Mouse (Mus musculus) frontal cortex, postnatal 10 days (tissue): ENCODE data around the gene Hipk3.

ENCODE experiments used
- DNase-seq, 2 experiments: peaks; one replicate each; pipeline ENCODE4 v3.0.0; 2022; ENCODE audit warnings: low spot score in 2 of 2, mixed read lengths in 1 of 2

Hipk3 gene

DNA sequence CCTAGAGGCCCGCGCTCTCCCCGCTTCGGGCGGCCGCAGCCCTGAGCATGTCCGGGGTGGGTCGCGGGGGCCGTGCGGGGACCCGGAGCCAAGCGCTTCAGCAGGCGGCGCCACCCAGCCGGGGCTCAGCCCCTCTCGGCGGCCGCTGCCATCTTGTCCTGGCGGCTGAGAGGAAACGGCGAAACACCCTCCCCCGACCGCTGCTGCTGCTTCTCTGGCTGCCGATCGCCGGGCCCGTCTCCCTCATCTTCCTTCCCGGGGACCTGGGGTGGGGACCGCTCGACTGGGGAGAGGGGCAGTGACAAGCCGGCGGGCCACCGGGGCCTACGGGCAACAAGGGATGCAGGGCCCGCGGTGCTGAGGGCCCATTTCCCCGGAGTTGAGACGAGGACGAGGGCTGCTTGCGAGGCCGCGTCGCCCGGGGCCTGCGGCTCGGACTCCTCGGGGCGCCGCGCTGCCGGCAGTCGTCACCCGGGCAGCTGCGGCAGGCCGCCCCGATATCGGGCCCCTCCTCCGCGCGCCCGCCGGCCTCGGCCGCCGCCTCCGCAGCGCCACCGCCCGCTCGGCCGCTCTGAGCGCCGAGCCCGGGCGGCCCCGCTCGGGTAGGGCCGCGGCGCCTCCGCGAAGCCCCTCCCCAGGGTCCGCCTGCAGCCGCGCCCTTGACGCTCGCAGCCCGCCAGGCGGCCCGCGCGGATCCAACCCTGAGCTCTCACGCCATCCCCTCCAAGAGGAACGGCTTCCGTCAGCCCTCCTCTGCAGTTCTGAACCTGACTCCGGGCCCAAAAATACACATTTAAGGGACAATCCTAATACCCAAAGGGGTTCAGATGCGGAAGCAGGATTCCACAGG, at the start of gene Hipk3:
Hipk3 (minus strand) TSS at position 496 of the 850 bp plus-strand sequence.
- DNase-seq = peak; percentile 68 to 78

GRCm38 (mm10) chr2:104540286-104540685, 46.0 kb upstream of the Hipk3 start:
- DNase-seq = no peak

DNA sequence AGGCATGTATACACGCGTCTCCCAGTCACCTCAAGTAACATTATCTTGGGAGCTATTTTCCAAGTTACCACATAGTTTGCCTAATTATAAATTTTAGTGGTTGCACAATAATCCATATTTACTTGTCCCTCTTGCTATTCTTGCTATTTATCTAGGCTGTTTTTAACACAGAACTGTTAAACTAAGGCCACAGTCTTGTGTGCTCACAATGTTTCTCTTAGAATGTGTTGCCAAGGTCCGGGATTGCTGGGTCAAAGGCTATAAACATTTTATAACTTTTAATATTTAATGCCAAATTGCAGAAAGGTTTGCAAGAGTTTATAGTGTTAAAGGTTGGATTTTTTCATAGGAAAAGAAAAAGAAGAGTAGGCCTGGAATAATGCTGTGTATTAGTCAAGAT, 40.5 kb upstream of the Hipk3 start:
- DNase-seq = no peak

DNA sequence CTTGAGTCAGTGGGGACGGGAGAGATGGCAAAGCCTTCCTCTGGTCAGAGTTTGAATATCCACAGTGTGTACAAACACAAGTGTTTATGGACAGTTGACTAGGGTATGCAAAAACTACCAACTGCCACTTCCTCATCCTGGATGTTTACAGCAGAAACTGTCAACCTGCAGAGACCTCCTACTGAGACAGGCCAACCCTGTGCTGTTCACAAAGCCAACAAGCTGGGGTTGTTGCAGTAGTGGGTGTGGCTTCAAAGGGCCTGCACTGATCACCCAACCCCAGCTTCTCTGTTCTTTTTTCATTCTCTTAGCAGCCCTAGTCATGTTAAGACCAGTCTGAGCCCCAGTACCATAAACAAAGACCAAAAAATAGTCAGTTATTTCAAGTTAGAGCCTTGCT, 38.3 kb upstream of the Hipk3 start:
- no peak for DNase-seq

DNA sequence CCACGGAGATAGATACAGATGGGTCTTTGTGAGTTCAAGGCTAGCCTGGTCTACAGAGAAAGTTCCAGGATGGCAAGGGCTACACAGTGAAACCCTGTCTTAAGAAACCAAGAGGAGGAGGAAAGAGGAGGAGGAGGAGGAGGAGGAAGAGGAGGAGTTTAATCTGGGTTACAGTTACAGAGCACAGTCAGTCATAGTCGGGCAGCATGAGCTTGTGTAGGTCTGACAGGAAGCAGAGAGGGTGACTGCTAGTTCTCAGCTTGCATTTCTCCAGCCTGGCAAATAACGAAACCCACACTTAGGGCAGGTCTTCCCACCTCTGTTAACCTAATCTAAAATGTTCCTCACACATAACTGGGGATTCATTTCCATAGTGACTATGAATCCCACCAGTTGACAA, 32.3 kb upstream of the Hipk3 start:
- no peak for DNase-seq

GRCm38 (mm10) chr2:104525506-104525905, 31.3 kb upstream of the Hipk3 start:
- DNase-seq = no peak

- DNase-seq = no peak
Measured at GRCm38 (mm10) chr2:104511622-104512021, 17.4 kb upstream of the Hipk3 start.

- no peak for DNase-seq
Measured at GRCm38 (mm10) chr2:104502388-104502787, 8.1 kb upstream of the Hipk3 start.

DNA sequence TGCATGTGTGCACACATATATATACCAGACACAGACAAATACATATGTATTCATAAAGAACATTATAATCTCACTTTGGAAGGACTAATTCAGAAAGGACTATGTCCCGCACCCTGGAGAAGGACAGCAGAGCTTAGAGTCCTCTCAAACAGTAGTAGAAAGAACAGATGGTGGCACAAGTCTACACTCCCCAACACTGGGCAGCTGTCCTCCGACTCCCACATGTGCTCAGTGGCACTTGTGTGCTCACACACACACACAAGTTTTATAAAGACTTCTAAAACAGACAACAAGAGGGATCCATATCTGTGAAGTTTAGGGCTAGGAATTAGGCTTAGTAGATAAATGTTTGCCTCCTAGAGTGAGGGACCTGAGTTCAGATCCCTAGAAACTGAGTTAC, 6.8 kb upstream of the Hipk3 start:
- no peak for DNase-seq

DNA sequence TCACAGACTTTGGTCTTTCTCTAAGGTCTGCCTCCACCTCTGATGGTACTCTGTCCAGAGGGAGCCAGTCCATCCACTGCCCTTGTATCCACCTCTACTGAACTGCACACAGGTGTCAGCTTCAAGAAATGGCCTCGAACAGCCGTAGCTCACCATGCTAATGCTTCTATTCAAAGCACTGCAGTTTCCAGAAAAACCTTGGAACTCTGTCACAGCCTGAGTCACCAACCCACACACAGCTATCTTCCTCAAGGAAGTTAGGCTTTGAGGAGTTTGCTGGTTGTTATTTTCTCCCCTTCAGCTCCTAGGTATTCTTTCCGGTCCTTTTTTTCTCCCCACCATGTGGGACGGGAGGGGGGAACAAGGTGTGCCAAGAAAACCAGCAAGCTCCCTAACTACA, 3.5 kb upstream of the Hipk3 start:
- peak in 1 of 2 experiments; percentile 18 for DNase-seq

DNA sequence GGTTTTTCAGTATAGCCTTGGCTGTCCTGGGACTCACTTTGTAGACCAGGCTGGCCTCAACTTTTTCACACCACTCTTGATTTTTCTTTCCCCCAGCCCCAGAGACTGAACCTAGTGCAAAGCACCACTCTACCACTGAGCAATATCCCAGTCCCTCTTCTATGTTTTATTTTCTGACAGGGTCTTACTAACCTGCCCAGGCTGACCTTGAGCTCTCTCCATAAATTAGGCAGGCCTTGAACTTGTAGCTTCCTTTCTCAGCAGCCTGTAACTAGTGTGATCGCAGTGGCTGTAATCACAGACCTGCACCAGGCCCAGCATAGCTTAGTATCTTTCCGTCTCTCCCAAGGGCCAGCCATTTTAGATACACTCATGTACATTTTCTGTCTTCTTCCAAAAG, 3.0 kb upstream of the Hipk3 start:
- DNase-seq = no peak

DNA sequence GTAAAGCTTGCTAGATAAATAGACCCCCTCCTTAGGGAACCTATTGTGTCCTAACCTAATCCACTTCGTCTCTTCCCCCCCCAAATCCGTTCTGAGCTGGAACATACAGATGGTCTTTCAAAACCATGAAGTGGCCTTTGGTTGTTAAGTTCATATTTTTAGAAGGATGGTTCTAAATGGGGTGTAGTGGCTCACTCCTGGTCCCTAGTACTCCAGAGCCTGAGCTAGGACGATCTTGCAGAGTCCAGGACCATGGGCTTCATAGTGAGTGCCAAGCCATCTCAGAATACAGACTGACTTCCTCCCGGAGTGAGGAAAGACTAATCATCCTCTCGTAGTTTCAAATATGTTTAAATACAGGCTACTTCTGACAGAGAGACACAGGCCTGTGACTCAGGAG, 2.0 kb upstream of the Hipk3 start:
- no peak for DNase-seq

DNA sequence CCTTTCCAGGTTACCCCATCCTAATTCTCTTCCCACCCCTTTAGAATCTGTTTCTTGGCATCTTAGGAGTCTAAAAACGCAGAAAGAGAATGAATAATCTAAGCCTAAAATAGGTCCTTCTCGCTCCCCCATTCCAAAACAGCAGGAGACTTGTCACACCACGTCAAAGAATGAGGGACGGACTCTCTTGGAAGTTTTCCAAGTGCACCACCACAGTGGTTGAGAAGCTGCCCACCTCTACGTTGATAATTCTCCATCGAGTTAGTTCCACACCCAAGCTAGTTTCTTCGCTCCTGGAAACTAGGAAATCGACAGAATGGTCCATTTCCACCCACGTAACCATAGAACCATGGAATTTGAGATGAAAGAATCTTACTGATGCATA, 547 bp upstream of the Hipk3 start:
- DNase-seq = peak; percentile 29 to 53

DNA sequence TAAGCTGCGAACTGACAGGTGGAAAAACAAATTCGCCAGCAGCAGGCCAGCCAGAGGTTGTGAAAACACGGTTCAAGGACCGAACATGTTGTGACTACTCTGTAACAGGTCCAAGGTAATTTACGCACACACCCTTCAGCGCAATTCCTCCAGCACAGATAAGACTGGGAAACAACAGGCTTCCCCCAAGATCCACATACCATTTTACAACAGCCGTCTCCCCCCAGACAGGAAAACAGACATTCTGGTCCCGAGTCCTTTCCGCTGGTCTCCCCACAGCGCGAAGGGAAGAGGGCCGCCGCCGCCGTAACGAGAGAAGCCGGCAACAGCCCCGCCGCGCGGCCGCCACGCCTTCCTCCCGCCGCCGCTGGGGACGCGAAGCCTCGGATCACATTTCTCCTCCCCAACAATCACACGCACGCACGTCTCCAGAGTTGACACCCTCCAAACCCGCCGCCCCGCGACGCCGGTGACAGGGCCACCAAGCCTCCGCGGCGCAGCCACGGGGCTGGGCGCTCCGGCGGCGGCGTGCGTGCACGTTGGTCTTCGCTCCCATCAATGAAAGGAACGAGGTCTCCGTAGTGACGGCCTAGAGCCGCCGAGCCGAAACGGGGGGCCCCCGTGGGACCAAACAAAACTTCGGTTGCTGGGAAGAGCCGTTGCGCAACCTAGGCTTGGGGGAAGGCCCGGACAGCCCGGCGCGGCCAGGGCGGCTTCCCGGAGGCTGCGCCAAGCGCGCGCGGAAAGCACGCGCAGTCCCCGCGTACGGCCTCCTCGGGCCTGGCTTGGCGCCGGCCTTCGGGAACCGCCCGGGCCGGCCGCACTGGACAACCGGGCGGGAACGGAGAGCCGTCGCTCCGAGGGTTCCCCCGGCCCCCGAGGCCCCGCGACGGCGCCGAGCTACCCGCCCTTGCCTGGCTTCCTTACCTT, 960 bp downstream of the Hipk3 start:
- peak; percentile 70 to 80 for DNase-seq

DNA sequence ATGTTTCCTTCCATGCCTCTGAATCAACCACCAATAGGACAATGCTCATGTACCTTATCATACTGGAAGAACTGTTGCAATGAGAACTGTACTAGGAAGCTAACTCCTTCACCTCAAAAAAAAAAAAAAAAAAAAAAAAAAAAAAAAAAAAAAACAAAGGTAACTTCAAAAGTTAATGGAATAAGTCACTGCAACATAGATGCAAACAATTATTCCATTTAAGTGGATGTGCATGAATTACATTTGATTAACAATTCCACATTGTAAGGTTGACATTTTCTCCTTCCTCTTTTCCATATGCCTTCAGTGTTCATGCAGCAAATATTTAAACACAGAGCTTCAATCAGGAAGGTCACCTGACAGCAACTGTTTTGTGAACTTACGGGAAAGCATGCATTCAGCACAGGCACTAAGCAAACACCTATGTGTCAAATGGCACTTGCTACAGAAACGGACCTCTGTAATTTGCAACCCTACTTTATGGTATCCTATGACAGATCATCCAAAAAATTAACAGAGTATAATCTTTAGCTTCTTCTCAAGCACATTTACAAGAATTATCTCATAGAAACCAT, 2.9 kb downstream of the Hipk3 start:
- no peak for DNase-seq

GRCm38 (mm10) chr2:104490761-104491160, 3.5 kb downstream of the Hipk3 start:
- DNase-seq = no peak

GRCm38 (mm10) chr2:104489851-104490250, 4.4 kb downstream of the Hipk3 start:
- no peak for DNase-seq

- no peak for DNase-seq
Measured at GRCm38 (mm10) chr2:104484438-104484837, 9.8 kb downstream of the Hipk3 start.

DNA sequence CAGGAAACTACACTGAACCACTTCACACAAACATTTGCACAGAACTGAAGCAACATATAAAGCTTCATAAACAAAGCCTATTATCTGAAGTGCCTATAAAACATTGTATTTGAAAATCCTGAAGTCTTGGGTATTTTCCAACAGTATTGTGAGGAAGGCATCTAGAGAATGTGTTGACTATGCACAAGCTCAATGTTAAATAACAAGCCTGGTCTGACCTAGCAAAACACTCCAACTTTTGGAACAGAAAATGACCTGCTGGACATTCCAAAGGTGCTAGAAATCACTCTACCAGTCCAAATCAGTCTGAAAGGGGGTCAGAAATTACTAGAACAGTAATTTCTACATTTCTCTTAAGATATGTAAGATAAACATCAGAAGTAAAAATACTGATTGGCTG, 12.1 kb downstream of the Hipk3 start:
- no peak for DNase-seq

GRCm38 (mm10) chr2:104479054-104479453, 15.2 kb downstream of the Hipk3 start:
- DNase-seq = no peak

- DNase-seq = no peak
Measured at GRCm38 (mm10) chr2:104477398-104478015, 16.7 kb downstream of the Hipk3 start.

DNA sequence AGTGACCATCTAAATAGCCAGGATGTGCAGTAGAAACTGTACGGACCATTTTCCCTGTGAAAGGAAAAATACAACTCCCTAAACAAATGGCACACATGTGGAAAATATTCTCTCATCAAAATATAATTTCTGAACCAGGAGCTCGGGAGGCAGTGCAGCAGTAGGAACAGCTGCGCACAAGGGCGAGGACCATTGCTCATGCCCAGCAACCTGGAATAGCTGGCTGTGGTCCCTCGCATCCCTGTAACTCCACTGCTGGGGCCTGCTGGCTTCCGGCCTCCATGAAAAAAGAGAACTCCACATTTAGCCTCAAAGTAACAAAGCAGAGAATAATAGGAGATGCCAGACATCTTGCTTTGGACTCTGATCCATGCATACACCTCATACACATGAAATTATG, 22.2 kb downstream of the Hipk3 start:
- no peak for DNase-seq
